Mouse (Mus musculus): ENCODE measurements around the gene Pilra.
A peak's percentile ranks its signal among the peaks of the same experiment; 100 is the strongest.
"Not testable (repeated sequence)": the region's sequence is repeated elsewhere in the genome, so short reads cannot be mapped to it uniquely, and the experiment has no call there.

The Pilra gene

GRCm38 (mm10) chr5:137835966-137836520, at the start of gene Pilra:
Gene Pilra (minus strand): TSS chr5:137836281.
- peak; percentile 27 to 35 for DNase-seq

- DNase-seq, result no peak
Observed at GRCm38 (mm10) chr5:137883345-137883744, 47.3 kb upstream of the Pilra start.

- DNase-seq, result no peak
Observed at GRCm38 (mm10) chr5:137882922-137883321, 46.8 kb upstream of the Pilra start.

GRCm38 (mm10) chr5:137877860-137878259, 41.8 kb upstream of the Pilra start:
- peak in 1 of 2 experiments; percentile 46 for DNase-seq

GRCm38 (mm10) chr5:137875054-137875453, 39.0 kb upstream of the Pilra start:
- no peak for DNase-seq

- DNase-seq, result not testable (repeated sequence)
Observed at GRCm38 (mm10) chr5:137872381-137872702, 36.3 kb upstream of the Pilra start.

- DNase-seq, result not testable (repeated sequence)
Observed at GRCm38 (mm10) chr5:137871644-137872380, 35.7 kb upstream of the Pilra start, which contains the start of gene Pilrb2. Gene Pilrb2 (minus strand): TSS chr5:137871815.

GRCm38 (mm10) chr5:137868600-137868999, 32.5 kb upstream of the Pilra start:
- not testable (repeated sequence) for DNase-seq

- DNase-seq, result not testable (repeated sequence)
Observed at GRCm38 (mm10) chr5:137864008-137864407, 27.9 kb upstream of the Pilra start.

- DNase-seq, result not testable (repeated sequence)
Observed at GRCm38 (mm10) chr5:137857960-137858710, 22.1 kb upstream of the Pilra start, which contains the start of gene Pilrb1. Gene Pilrb1 (minus strand): TSS chr5:137858106.

GRCm38 (mm10) chr5:137856870-137857269, 20.8 kb upstream of the Pilra start:
- DNase-seq, result peak in 1 of 2 experiments; percentile 26

GRCm38 (mm10) chr5:137854907-137855306, 18.8 kb upstream of the Pilra start:
- DNase-seq, result not testable (repeated sequence)

GRCm38 (mm10) chr5:137850313-137850712, 14.2 kb upstream of the Pilra start:
- not testable (repeated sequence) for DNase-seq

- DNase-seq, result not testable (repeated sequence)
Observed at GRCm38 (mm10) chr5:137837110-137837509, 1.0 kb upstream of the Pilra start.

GRCm38 (mm10) chr5:137836611-137837010, 530 bp upstream of the Pilra start:
- DNase-seq, result no peak

- no peak for DNase-seq
Observed at GRCm38 (mm10) chr5:137833500-137833899, 2.6 kb downstream of the Pilra start.

- peak in 1 of 2 experiments; percentile 25 for DNase-seq
Observed at GRCm38 (mm10) chr5:137831506-137831905, 4.6 kb downstream of the Pilra start.

GRCm38 (mm10) chr5:137831106-137831505, 5.0 kb downstream of the Pilra start:
- peak in 1 of 2 experiments; percentile 26 for DNase-seq

- DNase-seq, result no peak
Observed at GRCm38 (mm10) chr5:137830238-137830637, 5.8 kb downstream of the Pilra start.

GRCm38 (mm10) chr5:137828694-137829093, 7.4 kb downstream of the Pilra start:
- peak; percentile 29 to 34 for DNase-seq

- no peak for DNase-seq
Observed at GRCm38 (mm10) chr5:137826421-137826820, 9.7 kb downstream of the Pilra start.

- DNase-seq, result no peak
Observed at GRCm38 (mm10) chr5:137825971-137826370, 10.1 kb downstream of the Pilra start.

GRCm38 (mm10) chr5:137825030-137825429, 11.1 kb downstream of the Pilra start:
- DNase-seq, result no peak

All from lung, postnatal 4 days (tissue).